ENCODE assay signal across 8 mouse cellular contexts in genomic region chr5:124552558-124553307, GRCm38 (mm10). TPM values are rescaled to one million over a fixed set of nuclear protein-coding genes. Genes with fewer than 3 reads are reported as not detected.
A peak's percentile ranks its signal among the peaks of the same experiment; 100 is the strongest.
DNase-seq lines count a peak whose midpoint lies in the region; ATAC-seq lines count a peak whose summit lies in the region.

TSS of gene Ddx55 (plus strand) at chr5:124552864.

- H3K4me1 ChIP-seq in hindbrain, embryonic 16.5 days (ENCODE audit: control insufficient read depth, insufficient read depth, low read depth, low read length): peaks cover 13% of the 10 kb centered on the region
- H3K4me1 ChIP-seq in megakaryocyte, embryonic 14.5 days: peaks cover 37% of the 10 kb centered on the region

- peak within 1 kb of the TSS; percentile 93 for H3K9ac ChIP-seq in hindbrain, embryonic 16.5 days (ENCODE audit: low read depth, low read length)

- no peaks in the 10 kb centered on the region for H3K27me3 ChIP-seq in hindbrain, embryonic 16.5 days (replicated peaks; ENCODE audit: control insufficient read depth, insufficient read depth, low read length)
- no peaks in the 10 kb centered on the region for H3K27me3 ChIP-seq in megakaryocyte, embryonic 14.5 days (replicated peaks)

- peak; percentile 92 for ATAC-seq in hindbrain, embryonic 16.5 days

- peaks cover 15% of the 10 kb centered on the region for H3K36me3 ChIP-seq in hindbrain, embryonic 16.5 days (ENCODE audit: control insufficient read depth, insufficient read depth, low read length)
- peaks cover 54% of the 10 kb centered on the region for H3K36me3 ChIP-seq in megakaryocyte, embryonic 14.5 days (replicated peaks; ENCODE audit: low read length)

- no peaks in the 10 kb centered on the region for H3K9me3 ChIP-seq in hindbrain, embryonic 16.5 days (ENCODE audit: control insufficient read depth, low read length)
- no peaks in the 10 kb centered on the region for H3K9me3 ChIP-seq in megakaryocyte, embryonic 14.5 days

- peak within 1 kb of the TSS; percentile 80 for H3K4me2 ChIP-seq in hindbrain, embryonic 16.5 days (ENCODE audit: low read length)

- DNase-seq in WW6 (ENCODE audit: low read depth, low spot score): peak; percentile 87
- DNase-seq in cerebellum, postnatal 36 days: peak; percentile 91 to 93
- peak; percentile 93 for DNase-seq in gastrocnemius, adult 18-20 months (ENCODE audit: low spot score)
- peak; percentile 84 to 88 for DNase-seq in left cerebral cortex, adult 8-10 months (ENCODE audit: low spot score in 2 of 2)
- DNase-seq in right cerebral cortex, postnatal 10 days (ENCODE audit: low spot score in 2 of 2): peak; percentile 94 to 95
- peak; percentile 82 for DNase-seq in urinary bladder, postnatal 25 days (ENCODE audit: low spot score)

- peak within 1 kb of the TSS; percentile 97 for H3K4me3 ChIP-seq in hindbrain, embryonic 16.5 days (ENCODE audit: low read length)
- peak within 1 kb of the TSS; percentile 96 for H3K4me3 ChIP-seq in megakaryocyte, embryonic 14.5 days (replicated peaks)

- peak within 1 kb of the TSS; percentile 89 for H3K27ac ChIP-seq in hindbrain, embryonic 16.5 days (ENCODE audit: low read depth, low read length)

- WGBS in hindbrain, embryonic 16.5 days: under 1% methylated on average over 64 of the region's 66 CpGs

RNA-seq across cellular contexts. Expression of gene Ddx55, which starts in this region (rescaled TPM):
- total RNA-seq in gastrocnemius, adult 18-20 months (2021): 1 to 10 TPM; 4.1 to 4.2 TPM
- polyA plus RNA-seq in hindbrain, embryonic 16.5 days (2015; fragmentation: Nextera tagmentation; extraction: Ambion mirVana): 25.1 TPM in 2 replicates
- total RNA-seq in left cerebral cortex, adult 8-10 months (2022): 10 to 100 TPM; 24.9 to 28.0 (median 27.0) TPM
- polyA plus RNA-seq in megakaryocyte, embryonic 14.5 days (2012; ENCODE audit: insufficient read depth, low replicate concordance): 4.6 and 7.1 TPM in 2 replicates

Comparison
In these comparisons a context has a peak if more than half of its experiments do, and no peak if none do; other contexts are left out.
1. Peak in every context shown above with its lines: DNase-seq, ATAC-seq, H3K4me3 ChIP-seq and H3K27ac ChIP-seq.
2. RNA of gene Ddx55 (total RNA-seq): 24.9 to 28.0 TPM in left cerebral cortex, adult 8-10 months; 4.1 to 4.2 TPM in gastrocnemius, adult 18-20 months; every median in the first group is over 4 times any median in the second.